Mouse (Mus musculus): ENCODE measurements around the gene Rfxank.

Rfxank gene

DNA sequence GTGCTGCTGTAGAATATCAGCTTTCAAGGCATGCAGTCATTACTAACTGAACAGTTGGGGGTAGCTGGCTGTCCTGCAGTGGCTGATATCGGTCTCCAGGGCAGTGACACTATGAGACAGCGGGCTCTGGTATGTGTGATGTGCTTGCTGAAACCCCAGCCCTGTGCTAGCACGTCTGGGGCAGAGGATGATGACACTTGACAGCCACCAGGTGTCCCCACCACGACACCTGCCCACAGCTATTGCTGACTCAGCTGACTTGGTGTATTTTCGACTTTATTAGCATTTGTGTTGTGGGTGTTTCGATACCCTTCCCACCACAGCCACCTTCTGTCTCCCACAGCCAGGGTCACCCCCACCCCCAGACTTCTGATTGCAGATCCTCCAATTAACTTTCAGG, 34.4 kb downstream of the Rfxank start:
- peak; percentile 59 to 66 for DNase-seq

DNA sequence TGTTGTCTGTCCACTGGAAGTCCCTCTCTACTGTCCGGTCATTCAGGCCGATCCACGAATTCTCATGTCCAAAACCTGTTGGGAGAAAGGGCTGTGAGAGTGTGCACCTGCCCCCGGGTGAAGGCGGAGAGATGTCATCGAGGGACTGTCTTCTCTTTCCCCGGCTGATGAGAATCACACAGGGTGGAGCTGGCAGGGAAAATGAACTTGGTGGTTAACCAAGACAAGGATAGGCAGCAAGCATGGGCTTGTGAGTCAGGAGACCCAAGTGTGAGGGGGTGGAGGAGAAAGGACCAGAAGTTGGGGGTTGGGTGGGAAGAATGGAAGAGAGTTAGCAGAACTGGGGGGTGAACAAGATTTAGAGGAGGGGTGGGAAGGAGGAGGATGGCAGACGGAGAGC, 38.7 kb downstream of the Rfxank start:
- no peak for DNase-seq

DNA sequence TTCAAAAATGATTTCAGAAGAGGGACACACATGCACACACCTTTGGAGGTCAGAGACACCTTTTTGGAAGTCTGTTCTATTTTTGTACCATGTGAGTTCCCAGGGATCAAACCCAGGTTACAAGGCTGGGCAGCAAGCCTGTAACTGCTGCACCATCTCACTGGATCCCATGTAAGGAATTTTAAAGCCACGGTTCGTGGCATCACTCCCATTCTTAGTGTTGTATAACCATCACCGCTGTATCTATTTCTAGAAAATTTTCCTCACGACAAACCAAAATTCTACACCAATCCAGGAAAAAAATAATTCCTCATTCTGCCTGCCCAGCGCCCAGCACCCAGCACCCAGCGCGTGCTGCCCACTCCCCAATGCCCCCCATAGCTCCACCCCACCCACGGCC, 39.7 kb downstream of the Rfxank start:
- DNase-seq = no peak

DNA sequence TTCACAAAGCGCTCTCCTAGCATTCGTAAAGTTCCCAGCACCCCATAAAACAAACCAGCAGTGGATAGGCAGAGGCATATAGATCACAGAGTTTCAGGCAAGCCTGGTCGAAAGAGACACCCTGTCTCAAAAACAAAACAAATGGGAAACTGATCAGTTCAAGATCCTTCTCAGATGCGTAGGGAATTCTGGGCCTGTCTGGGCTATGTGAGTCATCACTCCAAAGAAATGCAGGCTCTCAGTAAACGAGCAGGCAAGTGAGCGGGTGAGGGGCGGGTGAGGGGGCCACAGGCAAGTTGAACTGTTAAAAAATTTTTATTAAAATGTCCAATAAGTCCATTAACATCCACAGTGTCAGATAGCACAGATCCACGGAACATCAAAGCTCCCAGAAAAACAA, 46.2 kb downstream of the Rfxank start:
- DNase-seq = no peak

DNA sequence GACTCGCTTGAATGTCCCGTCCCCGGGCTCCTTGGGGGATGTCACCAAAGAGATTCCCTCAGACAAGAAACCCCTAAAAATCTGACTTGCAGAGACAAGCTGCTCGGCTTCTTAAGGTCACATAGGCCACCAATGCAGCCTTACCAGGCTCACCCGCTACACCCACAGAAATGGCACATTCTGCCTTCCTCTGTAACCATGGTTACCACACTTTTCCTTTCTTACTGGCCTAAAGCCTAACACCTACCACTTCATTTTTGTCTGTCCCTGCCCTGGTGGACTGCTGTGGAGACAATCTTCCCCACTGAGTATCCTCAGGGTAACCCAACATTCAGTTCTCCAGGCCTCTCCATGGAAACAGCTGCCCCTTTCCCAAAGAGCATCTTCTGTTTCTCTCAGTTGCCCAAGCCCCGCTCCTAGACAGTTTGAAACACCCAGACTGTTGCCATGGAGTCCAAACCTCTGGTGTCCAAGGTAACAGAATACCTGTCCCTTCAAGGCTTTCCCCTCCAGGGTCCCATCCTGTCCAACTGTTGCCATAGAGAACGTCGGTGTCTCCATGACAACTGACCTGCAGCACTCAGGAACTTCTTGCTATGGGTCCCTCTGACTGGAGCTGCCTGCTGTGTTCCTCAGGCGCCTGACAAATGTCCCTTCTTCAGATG, 49.5 kb downstream of the Rfxank start:
- no peak for DNase-seq

DNA sequence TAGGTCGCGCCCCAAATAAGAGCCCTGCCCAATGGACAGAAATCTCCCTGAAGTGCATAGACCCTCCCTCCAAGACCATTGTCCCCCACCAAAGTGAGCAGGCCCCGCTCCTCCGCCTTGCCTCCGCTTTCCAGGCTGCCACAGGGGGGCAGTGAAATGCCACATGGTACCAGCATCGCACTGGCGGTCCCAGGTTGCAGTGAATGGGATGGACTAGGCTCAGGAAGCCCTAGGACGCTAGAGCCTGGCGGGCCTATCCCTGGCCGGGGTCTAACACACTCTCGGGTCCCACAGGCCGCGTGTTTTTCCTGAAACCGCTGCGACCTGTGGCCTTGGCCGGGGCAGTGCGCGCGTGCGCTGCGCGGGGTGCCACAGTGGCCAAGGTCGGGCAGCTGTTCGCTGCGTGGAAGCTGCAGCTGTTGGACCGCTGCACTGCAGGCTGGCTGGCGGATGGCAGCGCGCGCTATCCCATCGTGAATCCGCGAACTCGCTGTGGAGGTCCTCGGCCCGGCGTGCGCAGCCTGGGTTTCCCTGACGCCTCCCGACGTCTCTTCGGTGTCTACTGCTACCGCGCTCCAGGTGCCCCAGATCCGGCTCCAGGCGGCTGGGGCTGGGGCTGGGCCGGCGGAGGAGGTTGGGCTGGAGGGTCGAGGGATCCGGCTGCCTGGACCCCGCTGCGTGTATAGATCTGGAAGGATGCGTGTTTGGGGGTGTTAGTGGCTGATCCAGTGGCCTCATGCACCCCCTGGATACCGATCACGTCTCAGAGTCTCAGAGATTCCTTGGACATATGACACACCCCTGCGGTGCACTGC, 50.9 kb downstream of the Rfxank start:
- DNase-seq = peak; percentile 61 to 62

DNA sequence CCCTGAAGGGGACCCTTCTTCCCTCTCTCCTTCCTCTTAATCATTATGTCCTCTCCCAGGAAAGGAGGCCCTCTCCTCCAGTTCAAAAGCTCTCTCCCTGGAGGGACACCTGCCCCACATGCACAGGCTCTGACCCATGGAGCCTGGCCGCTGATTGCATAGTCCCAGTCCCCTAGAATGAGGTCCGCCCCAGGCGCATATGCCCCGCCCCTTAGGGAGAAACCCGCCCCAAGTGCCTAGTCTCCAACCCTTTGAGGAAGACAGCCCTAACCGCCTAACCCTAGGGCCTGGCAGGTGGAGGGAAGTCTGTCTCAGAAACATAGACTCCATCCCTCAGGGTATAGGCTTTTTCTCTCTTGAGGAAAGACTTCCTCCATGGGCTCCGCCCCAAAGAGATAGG, 51.7 kb downstream of the Rfxank start:
- no peak for DNase-seq

DNA sequence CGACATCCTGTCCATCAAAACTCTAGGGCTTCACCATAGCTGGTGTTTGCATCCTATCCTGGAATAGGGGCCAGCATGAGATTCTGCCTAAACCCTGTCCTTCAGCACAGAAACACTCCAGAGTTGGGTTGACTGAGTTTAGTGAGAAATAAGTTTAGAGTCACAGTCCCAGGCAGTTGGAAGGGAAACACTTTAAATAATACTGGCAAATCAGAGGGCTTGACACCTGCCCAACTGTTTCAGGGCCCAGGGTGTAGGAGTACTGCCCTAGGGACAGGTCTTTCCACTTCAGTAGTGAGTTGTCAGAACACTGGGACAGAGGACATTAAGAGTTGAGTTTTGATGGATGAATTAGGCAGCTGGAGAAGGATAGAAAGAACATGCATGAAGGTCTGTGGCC, 52.8 kb downstream of the Rfxank start:
- DNase-seq = no peak

DNA sequence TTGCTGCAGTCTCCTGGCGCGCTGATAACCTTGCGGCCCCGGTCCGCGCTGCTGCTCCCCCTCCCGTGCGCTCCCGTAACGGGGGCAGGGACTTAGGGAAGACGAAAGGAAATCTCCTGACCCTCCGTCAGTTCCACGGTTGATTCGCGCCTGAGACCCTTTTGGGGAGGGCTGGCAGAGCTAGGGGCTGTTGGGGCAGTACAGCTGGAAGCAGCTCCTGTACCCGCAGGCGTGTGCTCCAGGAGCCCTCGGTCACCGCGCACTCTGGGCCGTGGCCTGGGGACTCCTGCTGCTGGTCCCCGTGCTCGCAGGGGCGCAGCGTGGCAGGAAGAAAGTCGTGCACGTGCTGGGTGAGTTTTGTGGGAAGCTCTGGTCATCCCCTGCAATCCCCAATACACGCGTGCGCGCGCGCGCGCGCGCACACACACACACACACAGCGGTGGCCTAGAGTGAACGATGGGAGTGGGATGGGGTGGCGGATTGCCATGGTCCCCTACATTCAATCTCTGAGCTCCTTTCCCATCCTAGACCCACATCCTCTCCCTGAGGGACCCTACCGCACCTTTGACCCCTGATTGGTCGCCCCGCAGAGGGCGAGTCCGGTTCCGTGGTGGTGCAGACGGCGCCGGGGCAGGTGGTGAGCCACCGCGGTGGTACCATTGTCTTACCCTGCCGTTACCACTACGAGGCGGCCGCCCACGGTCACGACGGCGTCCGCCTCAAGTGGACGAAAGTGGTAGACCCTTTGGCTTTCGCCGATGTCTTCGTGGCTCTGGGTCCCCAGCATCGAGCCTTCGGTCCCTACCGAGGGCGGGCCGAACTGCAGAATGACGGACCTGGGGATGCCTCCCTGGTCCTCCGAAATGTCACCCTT, 54.5 kb downstream of the Rfxank start:
- peak; percentile 60 to 62 for DNase-seq

DNA sequence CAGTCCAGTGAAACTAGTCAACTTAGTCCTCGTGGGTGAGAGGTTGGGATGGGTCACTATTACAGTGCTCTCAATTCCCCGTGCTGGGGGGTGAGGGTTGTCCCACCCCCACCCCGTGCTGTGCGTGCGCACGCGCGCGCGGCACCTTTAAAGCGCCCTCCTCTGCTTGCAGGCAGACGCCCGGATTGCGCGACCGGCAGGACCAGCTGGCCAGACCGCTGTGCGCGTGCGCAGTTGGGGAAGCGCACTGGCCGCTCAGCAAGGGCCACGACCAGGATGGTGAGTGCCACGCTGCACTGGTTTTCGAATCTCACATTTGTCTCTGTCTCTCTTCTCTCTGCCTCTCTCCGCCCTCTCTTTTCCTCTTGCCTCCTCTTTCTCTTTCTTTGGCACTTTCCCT, 55.7 kb downstream of the Rfxank start, which contains the start of gene Hapln4:
TSS of gene Hapln4 (plus strand) at position 173 of the 400 bp plus-strand sequence.
- DNase-seq = peak; percentile 91 to 95

DNA sequence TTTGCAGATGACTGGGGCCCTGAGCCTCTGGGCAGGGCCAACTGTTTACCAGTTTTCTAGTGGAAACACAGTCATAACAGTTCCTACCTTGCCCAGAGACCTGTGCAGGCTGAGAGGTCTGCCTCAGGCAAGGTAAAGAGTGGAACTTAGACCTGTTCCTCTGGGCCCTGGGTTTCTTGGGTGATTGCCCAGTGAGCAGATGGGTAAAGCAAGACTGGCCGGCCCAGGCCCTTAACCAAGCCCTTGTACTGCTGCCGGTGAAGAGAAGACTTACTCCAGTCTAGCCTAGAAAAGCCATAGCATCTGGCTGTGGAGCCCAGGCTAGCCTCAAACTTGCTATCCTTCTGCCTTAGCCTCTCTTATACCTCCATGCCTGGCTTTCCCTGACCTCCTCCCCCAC, 57.0 kb downstream of the Rfxank start:
- DNase-seq = peak; percentile 37 to 44

All from cerebellum, adult 18-20 months (tissue).